Mouse (Mus musculus) CD4-positive naive resting alpha-beta T cell, adult 76 days (primary cell): Measurements from ENCODE around the gene Tirap. TPM values are rescaled to one million over a fixed set of nuclear protein-coding genes. Genes with fewer than 3 reads are reported as not detected.

Source experiments
- total RNA-seq: library from RNA; stranded (reverse); gene quantifications from one replicate; pipeline ENCODE4 v1.2.4, GENCODE M21; 2023

Gene Tirap
- 5.6 TPM for total RNA-seq

DNA sequence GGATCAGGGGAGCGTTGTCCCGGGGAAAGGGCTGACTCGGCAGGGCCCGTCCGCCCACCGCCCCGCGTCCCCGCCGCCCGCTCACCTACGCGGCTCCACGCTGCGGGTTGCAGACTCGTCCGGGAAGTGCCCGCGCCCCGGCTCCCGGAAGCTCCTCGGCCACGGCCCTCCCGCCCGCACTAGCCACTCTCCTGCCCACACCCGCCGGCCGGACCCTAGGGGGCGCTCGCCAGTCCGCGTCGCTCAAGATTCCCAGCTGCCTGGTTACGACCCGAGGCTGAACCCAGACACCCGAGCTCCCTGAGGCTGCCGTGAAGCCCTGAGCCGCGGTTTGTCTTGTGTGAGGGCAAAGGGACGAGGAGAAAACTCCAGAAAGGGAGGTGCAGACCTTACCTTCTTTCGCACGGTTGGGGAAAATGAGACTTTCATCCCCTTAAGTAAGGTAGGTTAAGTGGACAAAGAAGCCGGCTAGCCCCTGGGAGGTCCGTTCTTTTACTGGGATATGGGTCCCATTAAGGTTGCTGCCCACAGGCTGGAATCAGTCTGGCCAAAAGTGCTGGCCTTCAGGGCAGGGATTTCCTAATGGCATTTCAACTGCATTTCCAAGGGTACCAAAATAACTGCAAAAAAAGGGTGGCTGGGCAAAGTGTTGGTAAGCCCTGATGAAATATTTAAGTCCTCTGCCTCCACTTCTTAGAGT lies at the start of gene Tirap, which contains the start of gene Srpr:
Gene Tirap, minus strand, starts transcription at position 520 of the 700 bp plus-strand sequence.
Gene Srpr, plus strand, starts transcription at position 404 of the 700 bp plus-strand sequence.

GRCm38 (mm10) chr9:35210542-35211474 lies 10.7 kb upstream of the Tirap start, which contains the start of gene Foxred1:
Foxred1 (minus strand) TSS chr9:35211055.

GRCm38 (mm10) chr9:35175251-35176123 lies 24.6 kb downstream of the Tirap start, which contains the start of gene Dcps:
Dcps (minus strand) TSS chr9:35176061.

Other genes with a start within 250 kb of the Tirap start
- gene St3gal4, start 81.0 kb downstream of the Tirap start, total RNA-seq = 33.9 TPM
- 27.6 TPM for gene Dcps, start 24.2 kb downstream of the Tirap start, total RNA-seq
- 105 TPM for gene Srpr, start 116 bp downstream of the Tirap start, total RNA-seq
- gene Foxred1, start 10.8 kb upstream of the Tirap start, total RNA-seq = 20.6 TPM
- gene Fam118b, start 67.5 kb upstream of the Tirap start, total RNA-seq = 16.4 TPM
- gene Rpusd4, start 67.6 kb upstream of the Tirap start, total RNA-seq = 33.0 TPM
- gene Cdon, start 220.8 kb upstream of the Tirap start, total RNA-seq = 24.1 TPM